Mouse (Mus musculus) ES-E14 (cell line): ENCODE results near the gene Pgc. TPM values are rescaled to one million over a fixed set of nuclear protein-coding genes. Genes with fewer than 3 reads are reported as not detected.

Experiments used
- DNase-seq: peaks from one replicate; pipeline ENCODE4 v3.0.0-alpha.2; 2013; ENCODE audit warnings: low read depth, low spot score
- H3K27ac ChIP-seq: 2 replicates; pipeline ENCODE4 v1.5.1; 2012; ENCODE audit warnings: low read depth, mild to moderate bottlenecking, low read length, moderate library complexity, mixed read lengths; ENCODE audit not compliant: poor library complexity, insufficient read depth, severe bottlenecking
- H3K36me3 ChIP-seq: 2 replicates; pipeline ENCODE4 v1.6.1; 2012; ENCODE audit warnings: mild to moderate bottlenecking, low read length, moderate library complexity, mixed read lengths; ENCODE audit not compliant: control insufficient read depth, poor library complexity, insufficient read depth, severe bottlenecking
- H3K4me1 ChIP-seq, 2 experiments: fragments of 150-350 bp in 1 of 2; sonication (generic) in 1 of 2; 2 replicates each; pipeline ENCODE4 v1.6.1; 2012; ENCODE audit warnings: low read length in 2 of 2, mild to moderate bottlenecking in 1 of 2, mixed read lengths in 1 of 2; ENCODE audit not compliant: control insufficient read depth in 2 of 2, insufficient read depth in 2 of 2, poor library complexity in 1 of 2
- H3K4me3 ChIP-seq, 2 experiments: fragments of 150-350 bp in 1 of 2; sonication (generic) in 1 of 2; 2 replicates each; pipeline ENCODE4 v1.5.1; 2012; ENCODE audit warnings: low read length in 2 of 2, low read depth in 1 of 2, mild to moderate bottlenecking in 1 of 2, mixed read lengths in 1 of 2; ENCODE audit not compliant: insufficient read depth in 1 of 2, poor library complexity in 1 of 2, severe bottlenecking in 1 of 2
- H3K9ac ChIP-seq: 2 replicates; pipeline ENCODE4 v1.6.1; 2012; ENCODE audit warnings: low read depth, mild to moderate bottlenecking, low read length, mixed read lengths; ENCODE audit not compliant: poor library complexity, insufficient read depth, severe bottlenecking
- H3K9me3 ChIP-seq: fragments of 150-350 bp; sonication (generic); 2 replicates; pipeline ENCODE4 v1.6.1; 2012; ENCODE audit warnings: low read depth, mild to moderate bottlenecking, low read length; ENCODE audit not compliant: control insufficient read depth, insufficient read depth
- CHD2 ChIP-seq: IDR thresholded peaks from 2 replicates; pipeline ENCODE4 v1.6.1; 2014; ENCODE audit warnings: mild to moderate bottlenecking, low read depth, low read length, inconsistent platforms
- HCFC1 ChIP-seq: IDR thresholded peaks from 2 replicates; pipeline ENCODE4 v1.6.1; 2012; ENCODE audit warnings: low read length, inconsistent platforms, borderline replicate concordance; ENCODE audit not compliant: insufficient read depth
- MAFK ChIP-seq: IDR thresholded peaks from 2 replicates; pipeline ENCODE4 v1.6.1; 2014; ENCODE audit warnings: mild to moderate bottlenecking, low read depth, low read length, inconsistent platforms; ENCODE audit not compliant: insufficient read depth
- ZC3H11A ChIP-seq: IDR thresholded peaks from 2 replicates; pipeline ENCODE4 v1.6.1; 2012; ENCODE audit warnings: low read depth, mild to moderate bottlenecking, inconsistent platforms, low read length, borderline replicate concordance
- ZNF384 ChIP-seq: IDR thresholded peaks from 2 replicates; pipeline ENCODE4 v1.6.1; 2012; ENCODE audit warnings: low read depth, low read length, inconsistent platforms
- in situ Hi-C, 2 experiments: fragments of 600-800 bp; cut with MboI; formaldehyde crosslinking; loops; one replicate each; pipeline ENCODE4 v1.15.1; 2025; ENCODE audit warnings: low sequenced_read_pairs in 2 of 2, inconsistent platforms in 1 of 2; ENCODE audit not compliant: unreplicated experiment in 2 of 2
- total RNA-seq: library from RNA; depleted of rRNA; stranded (reverse); fragments of 300-350 nt; gene quantifications from 2 replicates; pipeline ENCODE4 v1.2.3, GENCODE M21; 2012

Pgc gene
- total RNA-seq, 1 experiment, result 1.7 TPM

DNA sequence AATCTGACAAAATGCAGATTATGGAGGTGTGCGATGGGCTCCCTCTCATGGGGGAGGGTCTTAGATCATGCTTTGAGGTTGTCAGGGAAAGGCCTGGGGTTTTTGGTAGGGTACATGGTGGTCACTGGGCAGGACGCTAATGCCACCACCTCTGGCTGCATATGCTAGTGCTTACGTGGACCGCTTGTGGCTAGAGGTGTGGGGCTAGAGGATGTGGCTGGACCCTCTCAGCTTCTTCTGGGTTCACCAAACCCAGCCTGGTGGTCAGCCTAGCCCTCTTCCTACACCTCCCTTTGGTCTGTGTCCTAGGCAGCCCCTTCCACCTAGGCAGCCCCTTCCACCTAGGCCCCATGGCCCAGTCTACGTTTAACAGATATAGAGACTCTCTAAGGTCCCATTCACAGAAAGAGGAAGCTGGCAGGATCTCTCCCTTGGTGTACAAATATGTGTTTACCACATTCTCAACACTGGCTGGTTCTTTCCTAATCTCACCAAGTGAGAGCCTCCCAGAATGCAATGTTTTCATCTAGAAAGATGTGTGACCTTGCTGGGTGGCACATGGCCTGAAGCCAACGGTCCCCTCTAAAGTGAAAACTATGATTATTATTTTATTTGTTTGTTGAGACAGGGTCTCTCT lies 39.9 kb downstream of the Pgc start:
- TF ChIP-seq ZC3H11A (no peak), HCFC1 (no peak), MAFK (no peak), ZNF384 (no peak), CHD2 (no peak)
- Histone ChIP-seq H3K4me3 (no peak overlapping the region), H3K4me1 (peaks cover 0 to 16% of the 10 kb centered on the region in 2 experiments; a peak in 2 of 4 replicates), H3K9ac (no peak overlapping the region), H3K27ac (no peak overlapping the region), H3K36me3 (no peaks in the 10 kb centered on the region), H3K9me3 (no peaks in the 10 kb centered on the region)
- in situ Hi-C loops, result no loop called here
- no peak for DNase-seq

DNA sequence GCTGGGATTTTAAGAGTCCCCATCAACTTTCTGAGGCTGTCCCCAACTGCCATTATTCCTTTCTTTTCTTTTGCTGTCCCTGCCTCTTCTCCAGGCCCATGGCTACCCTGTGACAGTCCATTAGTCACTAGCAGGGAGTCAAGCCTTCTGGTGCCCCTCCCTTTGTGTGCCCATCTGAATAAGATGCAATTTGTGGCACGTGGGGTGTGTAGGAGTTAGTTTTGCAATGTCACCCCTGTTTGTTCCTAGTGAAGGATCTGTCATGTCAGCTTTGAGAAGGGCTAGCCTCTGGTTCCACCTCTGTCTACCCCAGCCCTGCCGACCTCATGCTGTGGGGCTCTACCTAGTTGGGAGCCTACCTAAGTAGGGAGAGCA lies 40.4 kb downstream of the Pgc start:
- no peak overlapping the region for H3K4me3 ChIP-seq
- in situ Hi-C loops, result no loop called here
- TF ChIP-seq ZC3H11A, result no peak
- no peak for TF ChIP-seq MAFK
- no peak for TF ChIP-seq HCFC1
- TF ChIP-seq CHD2, result no peak
- TF ChIP-seq ZNF384, result no peak

DNA sequence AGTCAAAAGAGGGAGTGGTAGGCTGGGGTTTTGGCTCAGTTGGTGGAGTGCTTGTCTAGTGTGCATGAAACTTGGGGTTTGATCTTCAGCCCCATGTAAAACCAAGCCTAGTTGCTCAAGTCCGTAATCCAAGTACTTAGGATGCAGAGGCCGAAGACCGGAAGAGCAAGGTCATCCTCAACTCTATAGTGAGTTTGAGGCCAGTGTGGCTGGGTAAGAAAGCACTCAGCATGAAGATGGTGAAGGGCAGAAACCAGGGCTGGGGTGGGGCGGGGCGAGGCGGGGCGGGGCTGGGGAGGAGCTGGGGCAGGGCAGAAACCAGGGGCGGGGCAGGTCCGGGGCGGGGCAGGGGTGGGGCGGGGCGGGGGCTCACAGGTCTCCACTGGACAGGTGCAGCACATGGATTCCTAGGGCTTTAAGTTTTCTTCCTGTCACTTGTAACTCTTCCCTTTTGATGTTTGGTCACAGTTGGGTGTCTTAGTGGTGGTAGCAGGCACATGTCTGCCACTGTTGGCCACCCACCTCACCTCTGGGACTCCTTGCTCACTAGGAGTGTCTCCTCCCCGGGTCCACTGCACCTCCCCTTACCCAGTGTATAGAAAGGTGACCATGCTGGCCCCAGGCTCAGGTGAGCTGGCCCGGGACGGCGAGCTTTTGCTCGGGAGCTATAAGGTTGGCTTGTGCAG lies 41.0 kb downstream of the Pgc start:
- Histone ChIP-seq H3K4me1 (peaks cover 0 to 16% of the 10 kb centered on the region in 2 experiments; a peak in 2 of 4 replicates), H3K9me3 (no peaks in the 10 kb centered on the region), H3K27ac (no peak overlapping the region), H3K9ac (no peak overlapping the region), H3K36me3 (no peaks in the 10 kb centered on the region), H3K4me3 (no peak overlapping the region)
- in situ Hi-C loops, result no loop called here
- TF ChIP-seq ZNF384 (no peak), MAFK (no peak)
- no peak for DNase-seq

More for the DNA sequence above, 40.4 kb downstream of the Pgc start:
- no peak for DNase-seq
- Histone ChIP-seq H3K4me1 (peaks cover 0 to 16% of the 10 kb centered on the region in 2 experiments; a peak in 2 of 4 replicates), H3K36me3 (no peaks in the 10 kb centered on the region), H3K9me3 (no peaks in the 10 kb centered on the region), H3K27ac (no peak overlapping the region), H3K9ac (no peak overlapping the region)

DNA sequence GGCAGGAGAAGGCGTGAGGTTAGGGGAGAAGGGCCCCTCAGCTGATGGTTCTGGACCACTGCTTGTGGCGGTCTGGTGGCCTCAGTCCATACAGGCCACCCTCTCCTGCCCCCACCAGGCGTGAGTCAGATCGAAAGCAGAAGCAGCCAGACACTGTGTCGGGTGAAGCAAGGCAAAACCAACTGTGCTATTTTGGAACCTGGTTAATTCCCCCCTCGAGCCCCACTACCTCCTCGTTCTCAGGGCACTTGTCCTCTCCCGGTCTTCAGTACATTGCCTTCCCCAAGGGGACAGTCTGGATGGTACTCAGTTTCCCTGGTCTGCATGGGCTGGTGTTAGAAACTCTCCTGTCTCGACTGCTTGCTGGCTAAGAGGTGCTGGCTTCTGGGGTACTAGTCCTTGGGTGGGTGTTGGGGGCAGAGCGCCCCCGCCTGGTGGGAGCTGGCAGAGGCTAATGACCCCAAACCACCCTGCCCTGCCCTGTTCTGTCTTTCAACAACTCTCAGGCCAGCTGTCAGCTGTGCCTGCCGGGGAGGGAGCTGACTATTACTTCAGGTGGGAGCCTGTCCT lies 42.1 kb downstream of the Pgc start:
- no peaks in the 10 kb centered on the region for H3K36me3 ChIP-seq
- H3K9me3 ChIP-seq, result no peaks in the 10 kb centered on the region
- H3K27ac ChIP-seq, result no peak overlapping the region
- H3K9ac ChIP-seq, result no peak overlapping the region
- TF ChIP-seq MAFK (no peak), CHD2 (no peak), ZNF384 (no peak), ZC3H11A (no peak), HCFC1 (no peak)
- DNase-seq, result no peak
- no peak overlapping the region for H3K4me3 ChIP-seq
- in situ Hi-C loops, result no loop called here
- H3K4me1 ChIP-seq, result peaks cover 0 to 16% of the 10 kb centered on the region in 2 experiments; a peak in 2 of 4 replicates
